Mouse (Mus musculus): ENCODE results near the gene Fbxl14. TPM values are rescaled to one million over a fixed set of nuclear protein-coding genes. Genes with fewer than 3 reads are reported as not detected.

The Fbxl14 gene
- polyA plus RNA-seq, 1 experiment from 2014 or later, result 4.3 TPM

- no peak overlapping the region; the same call in 1 of the 2 replicates for H3K4me3 ChIP-seq
- peaks cover 20% of the 10 kb centered on the region for H3K4me1 ChIP-seq
- H3K36me3 ChIP-seq, result no peaks in the 10 kb centered on the region
- 45% methylated on average over 14 of the region's 14 CpGs for WGBS
- peak overlapping the region; percentile 62 for H3K4me2 ChIP-seq (replicated peaks)
- 0 out of 2 replicates have a peak, but pooled peaks cover 6% of the 10 kb centered on the region for H3K27me3 ChIP-seq
- no peak overlapping the region; the same call in 1 of the 2 replicates for H3K9ac ChIP-seq
- H3K9me3 ChIP-seq (replicated peaks), result no peaks in the 10 kb centered on the region
- H3K27ac ChIP-seq, result peak overlapping the region; percentile 88
- ATAC-seq (ENCODE audit: low FRiP score), result peak; percentile 53; the same call in 1 of the 2 replicates
Observed at GRCm38 (mm10) chr6:119450965-119451943, 28.2 kb upstream of the Fbxl14 start.

GRCm38 (mm10) chr6:119451981-119452499 lies 27.4 kb upstream of the Fbxl14 start:
- H3K9me3 ChIP-seq (replicated peaks), result no peaks in the 10 kb centered on the region
- H3K27ac ChIP-seq, result peak overlapping the region; percentile 88
- peak; percentile 74 for ATAC-seq (ENCODE audit: low FRiP score)
- H3K4me2 ChIP-seq (replicated peaks), result peak overlapping the region; percentile 62
- WGBS, result under 1% methylated on average over 15 of the region's 15 CpGs
- H3K4me3 ChIP-seq, result peak overlapping the region; percentile 35
- 0 out of 2 replicates have a peak, but pooled peaks cover 6% of the 10 kb centered on the region for H3K27me3 ChIP-seq
- peak overlapping the region; percentile 57 for H3K9ac ChIP-seq
- no peaks in the 10 kb centered on the region for H3K36me3 ChIP-seq
- peaks cover 20% of the 10 kb centered on the region for H3K4me1 ChIP-seq

GRCm38 (mm10) chr6:119458166-119458565 lies 21.3 kb upstream of the Fbxl14 start:
- Histone ChIP-seq H3K27ac (no peak overlapping the region), H3K36me3 (no peaks in the 10 kb centered on the region), H3K9me3 (replicated peaks) (no peaks in the 10 kb centered on the region), H3K9ac (no peak overlapping the region), H3K4me3 (no peak overlapping the region), H3K4me2 (replicated peaks) (no peak overlapping the region), H3K27me3 (no peaks in the 10 kb centered on the region), H3K4me1 (no peaks in the 10 kb centered on the region)
- WGBS, result 66% methylated on average over 8 of the region's 8 CpGs
- no peak for ATAC-seq (ENCODE audit: low FRiP score)

GRCm38 (mm10) chr6:119459041-119459440 lies 20.4 kb upstream of the Fbxl14 start:
- WGBS, result 78% methylated on average over 4 of the region's 4 CpGs
- H3K27ac ChIP-seq, result no peak overlapping the region
- no peaks in the 10 kb centered on the region for H3K9me3 ChIP-seq (replicated peaks)
- H3K4me2 ChIP-seq (replicated peaks), result no peak overlapping the region
- ATAC-seq (ENCODE audit: low FRiP score), result no peak
- no peaks in the 10 kb centered on the region for H3K36me3 ChIP-seq
- H3K4me1 ChIP-seq, result no peaks in the 10 kb centered on the region
- no peak overlapping the region for H3K4me3 ChIP-seq
- H3K9ac ChIP-seq, result no peak overlapping the region
- no peaks in the 10 kb centered on the region for H3K27me3 ChIP-seq

- H3K27me3 ChIP-seq, result no peaks in the 10 kb centered on the region
- ATAC-seq (ENCODE audit: low FRiP score), result no peak
- no peak overlapping the region for H3K4me3 ChIP-seq
- no peaks in the 10 kb centered on the region for H3K9me3 ChIP-seq (replicated peaks)
- no peaks in the 10 kb centered on the region for H3K36me3 ChIP-seq
- no peaks in the 10 kb centered on the region for H3K4me1 ChIP-seq
- no peak overlapping the region for H3K9ac ChIP-seq
- WGBS, result 85% methylated on average over 5 of the region's 5 CpGs
- H3K4me2 ChIP-seq (replicated peaks), result no peak overlapping the region
- H3K27ac ChIP-seq, result no peak overlapping the region
Observed at GRCm38 (mm10) chr6:119460391-119460790, 19.1 kb upstream of the Fbxl14 start.

GRCm38 (mm10) chr6:119466161-119466560 lies 13.3 kb upstream of the Fbxl14 start:
- H3K9me3 ChIP-seq (replicated peaks), result no peaks in the 10 kb centered on the region
- H3K4me3 ChIP-seq, result no peak overlapping the region
- no peak overlapping the region for H3K27ac ChIP-seq
- H3K9ac ChIP-seq, result no peak overlapping the region
- WGBS, result 96% methylated on average over 1 of the region's 1 CpGs
- H3K27me3 ChIP-seq, result no peaks in the 10 kb centered on the region
- no peaks in the 10 kb centered on the region for H3K36me3 ChIP-seq
- H3K4me2 ChIP-seq (replicated peaks), result no peak overlapping the region
- H3K4me1 ChIP-seq, result peaks cover 4% of the 10 kb centered on the region; the same call in 1 of the 2 replicates
- no peak for ATAC-seq (ENCODE audit: low FRiP score)

DNA sequence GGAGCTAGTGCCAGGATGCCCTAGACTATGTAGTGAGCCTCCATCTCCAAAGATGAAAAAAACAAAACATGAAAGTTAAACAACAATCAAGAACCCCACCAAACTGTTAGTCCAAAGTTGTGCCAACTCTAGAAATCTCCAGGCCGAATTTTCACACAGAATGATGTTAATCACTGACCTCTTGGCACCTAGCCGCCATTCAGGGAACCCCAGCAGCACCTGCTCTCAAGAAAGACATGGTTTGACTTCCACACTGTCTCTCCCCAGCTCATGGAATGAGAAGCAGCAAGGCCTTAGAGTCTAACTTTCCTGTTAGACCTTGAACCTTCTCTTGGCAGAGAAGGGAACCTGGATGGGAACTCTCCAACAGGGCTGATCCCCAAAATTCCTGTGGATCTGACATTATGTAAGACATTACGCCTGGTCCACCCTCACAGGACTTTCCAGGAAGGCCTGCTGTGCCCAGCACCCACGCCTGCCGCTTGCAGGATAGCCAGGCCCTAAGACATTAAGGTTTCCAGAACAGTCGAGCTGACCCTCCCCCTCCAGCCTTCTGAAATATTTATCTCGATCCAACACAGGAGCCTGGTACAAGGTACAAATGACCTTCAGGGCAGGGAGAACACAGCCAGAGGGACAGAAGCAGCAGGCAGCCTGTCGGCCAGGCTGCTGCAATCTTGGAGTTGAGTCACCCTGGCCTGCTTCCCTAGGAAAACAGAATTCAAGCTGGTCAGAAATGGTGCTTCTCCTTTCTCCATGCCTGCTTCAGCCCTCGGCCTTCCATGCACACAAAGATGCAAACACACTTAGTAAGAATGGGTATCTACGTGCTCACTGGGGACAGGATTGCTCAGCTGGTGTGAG lies 12.3 kb upstream of the Fbxl14 start:
- Histone ChIP-seq H3K9me3 (replicated peaks) (no peaks in the 10 kb centered on the region), H3K36me3 (no peaks in the 10 kb centered on the region), H3K4me1 (peaks cover 4% of the 10 kb centered on the region; the same call in 1 of the 2 replicates), H3K27ac (no peak overlapping the region), H3K4me2 (replicated peaks) (no peak overlapping the region), H3K4me3 (no peak overlapping the region), H3K9ac (no peak overlapping the region), H3K27me3 (no peaks in the 10 kb centered on the region)
- 71% methylated on average over 10 of the region's 10 CpGs for WGBS
- ATAC-seq (ENCODE audit: low FRiP score), result no peak

GRCm38 (mm10) chr6:119467785-119468059 lies 11.7 kb upstream of the Fbxl14 start:
- WGBS, result 79% methylated on average over 2 of the region's 2 CpGs
- Histone ChIP-seq H3K27me3 (no peaks in the 10 kb centered on the region), H3K27ac (no peak overlapping the region), H3K9ac (no peak overlapping the region), H3K9me3 (replicated peaks) (no peaks in the 10 kb centered on the region), H3K4me1 (peaks cover 4% of the 10 kb centered on the region; the same call in 1 of the 2 replicates), H3K4me3 (no peak overlapping the region), H3K4me2 (replicated peaks) (no peak overlapping the region), H3K36me3 (no peaks in the 10 kb centered on the region)
- ATAC-seq (ENCODE audit: low FRiP score), result no peak

- Histone ChIP-seq H3K4me2 (replicated peaks) (no peak overlapping the region), H3K4me1 (peaks cover 4% of the 10 kb centered on the region; the same call in 1 of the 2 replicates), H3K9ac (no peak overlapping the region), H3K4me3 (no peak overlapping the region), H3K27me3 (no peaks in the 10 kb centered on the region), H3K27ac (no peak overlapping the region), H3K9me3 (replicated peaks) (no peaks in the 10 kb centered on the region), H3K36me3 (no peaks in the 10 kb centered on the region)
- WGBS, result 90% methylated on average over 3 of the region's 3 CpGs
- no peak for ATAC-seq (ENCODE audit: low FRiP score)
Observed at GRCm38 (mm10) chr6:119470777-119471176, 8.7 kb upstream of the Fbxl14 start.

DNA sequence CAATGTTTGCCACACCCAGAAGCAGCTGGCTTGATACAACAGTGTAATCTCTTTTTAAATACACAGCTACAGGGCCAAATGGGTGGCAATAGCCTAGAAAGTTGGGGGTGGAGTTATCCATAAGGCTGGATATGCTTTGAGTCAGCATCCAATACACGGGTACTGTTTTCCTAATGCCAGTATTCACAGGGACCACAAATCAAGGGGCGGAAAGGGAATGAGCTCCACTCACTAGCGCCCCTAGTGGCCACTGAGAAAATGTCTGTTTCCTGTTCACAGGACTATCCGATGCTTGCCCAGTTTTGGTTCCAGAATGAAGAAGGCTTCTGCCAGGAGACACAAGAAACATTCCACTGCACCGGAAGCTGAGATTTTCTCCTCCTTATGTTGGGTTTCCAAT lies 7.3 kb upstream of the Fbxl14 start:
- H3K9ac ChIP-seq, result no peak overlapping the region
- no peak for ATAC-seq (ENCODE audit: low FRiP score)

DNA sequence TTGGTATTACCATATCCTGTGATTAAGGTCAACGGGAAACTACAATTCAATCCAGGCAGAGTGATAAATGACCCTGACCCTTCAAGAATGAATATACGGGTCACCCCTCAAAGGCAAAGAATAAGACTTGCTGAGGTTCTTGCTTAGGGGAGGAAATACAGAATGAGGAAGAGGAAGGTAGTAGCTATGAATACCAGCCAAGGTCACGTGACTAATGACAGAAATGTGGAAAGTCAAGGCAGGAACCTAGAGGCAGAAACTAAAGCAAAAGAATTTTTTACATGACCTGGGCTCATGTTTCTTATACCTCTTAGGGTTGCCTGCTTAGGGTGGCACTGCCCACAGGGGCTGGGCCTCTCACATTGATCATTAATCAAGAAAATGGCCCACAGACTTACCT lies 6.8 kb upstream of the Fbxl14 start:
- WGBS, result 80% methylated on average over 3 of the region's 3 CpGs
- H3K9me3 ChIP-seq (replicated peaks), result no peaks in the 10 kb centered on the region
- no peak for ATAC-seq (ENCODE audit: low FRiP score)
- no peaks in the 10 kb centered on the region for H3K36me3 ChIP-seq
- H3K27me3 ChIP-seq, result no peaks in the 10 kb centered on the region
- H3K27ac ChIP-seq, result no peak overlapping the region
- peaks cover 3% of the 10 kb centered on the region for H3K4me1 ChIP-seq
- no peak overlapping the region for H3K4me3 ChIP-seq
- no peak overlapping the region for H3K9ac ChIP-seq
- no peak overlapping the region for H3K4me2 ChIP-seq (replicated peaks)

More for the DNA sequence above, 7.3 kb upstream of the Fbxl14 start:
- 31% methylated on average over 5 of the region's 5 CpGs for WGBS
- H3K4me3 ChIP-seq, result no peak overlapping the region
- no peaks in the 10 kb centered on the region for H3K9me3 ChIP-seq (replicated peaks)
- H3K27ac ChIP-seq, result no peak overlapping the region
- peaks cover 4% of the 10 kb centered on the region; the same call in 1 of the 2 replicates for H3K4me1 ChIP-seq
- H3K4me2 ChIP-seq (replicated peaks), result no peak overlapping the region
- H3K27me3 ChIP-seq, result no peaks in the 10 kb centered on the region
- H3K36me3 ChIP-seq, result no peaks in the 10 kb centered on the region

- Histone ChIP-seq H3K9me3 (replicated peaks) (no peaks in the 10 kb centered on the region), H3K27ac (no peak overlapping the region), H3K36me3 (no peaks in the 10 kb centered on the region), H3K4me3 (no peak overlapping the region), H3K4me2 (replicated peaks) (no peak overlapping the region), H3K9ac (no peak overlapping the region), H3K4me1 (peaks cover 11% of the 10 kb centered on the region), H3K27me3 (no peaks in the 10 kb centered on the region)
- no peak for ATAC-seq (ENCODE audit: low FRiP score)
- 86% methylated on average over 7 of the region's 7 CpGs for WGBS
Observed at GRCm38 (mm10) chr6:119473446-119473845, 6.0 kb upstream of the Fbxl14 start.
